Mouse (Mus musculus): ENCODE measurements around the gene Fibcd1. TPM values are rescaled to one million over a fixed set of nuclear protein-coding genes. Genes with fewer than 3 reads are reported as not detected.
A peak's percentile ranks its signal among the peaks of the same experiment; 100 is the strongest.

The Fibcd1 gene
- total RNA-seq, 2 experiments from 2014 or later, result 115 to 137 TPM

- DNase-seq (ENCODE audit: extremely low spot score in 1 of 2, low spot score in 1 of 2), result no peak
Observed at GRCm38 (mm10) chr2:31862919-31863318, 17.1 kb upstream of the Fibcd1 start.

GRCm38 (mm10) chr2:31858500-31858899 is 12.7 kb upstream of the Fibcd1 start:
- DNase-seq (ENCODE audit: extremely low spot score in 1 of 2, low spot score in 1 of 2), result no peak

- no peak for DNase-seq (ENCODE audit: extremely low spot score in 1 of 2, low spot score in 1 of 2)
Observed at GRCm38 (mm10) chr2:31857180-31857579, 11.4 kb upstream of the Fibcd1 start.

GRCm38 (mm10) chr2:31855991-31856390 is 10.2 kb upstream of the Fibcd1 start:
- no peak for DNase-seq (ENCODE audit: extremely low spot score in 1 of 2, low spot score in 1 of 2)

GRCm38 (mm10) chr2:31850141-31850540 is 4.3 kb upstream of the Fibcd1 start:
- no peak for DNase-seq (ENCODE audit: extremely low spot score in 1 of 2, low spot score in 1 of 2)

- no peak for DNase-seq (ENCODE audit: extremely low spot score in 1 of 2, low spot score in 1 of 2)
Observed at GRCm38 (mm10) chr2:31847908-31848307, 2.1 kb upstream of the Fibcd1 start.

- DNase-seq (ENCODE audit: extremely low spot score in 1 of 2, low spot score in 1 of 2), result no peak
Observed at GRCm38 (mm10) chr2:31846692-31847660, 1.2 kb upstream of the Fibcd1 start.

- DNase-seq (ENCODE audit: extremely low spot score in 1 of 2, low spot score in 1 of 2), result no peak
Observed at GRCm38 (mm10) chr2:31845512-31845895, 301 bp downstream of the Fibcd1 start.

- DNase-seq (ENCODE audit: extremely low spot score in 1 of 2, low spot score in 1 of 2), result no peak
Observed at GRCm38 (mm10) chr2:31844729-31845136, 1.1 kb downstream of the Fibcd1 start.

GRCm38 (mm10) chr2:31838868-31839267 is 6.9 kb downstream of the Fibcd1 start:
- DNase-seq (ENCODE audit: extremely low spot score in 1 of 2, low spot score in 1 of 2), result no peak

GRCm38 (mm10) chr2:31836985-31837384 is 8.8 kb downstream of the Fibcd1 start:
- DNase-seq (ENCODE audit: extremely low spot score in 1 of 2, low spot score in 1 of 2), result no peak

GRCm38 (mm10) chr2:31836091-31836490 is 9.7 kb downstream of the Fibcd1 start:
- DNase-seq (ENCODE audit: extremely low spot score in 1 of 2, low spot score in 1 of 2), result no peak

- no peak for DNase-seq (ENCODE audit: extremely low spot score in 1 of 2, low spot score in 1 of 2)
Observed at GRCm38 (mm10) chr2:31828311-31828825, 17.4 kb downstream of the Fibcd1 start.

GRCm38 (mm10) chr2:31827877-31828276 is 17.9 kb downstream of the Fibcd1 start:
- DNase-seq (ENCODE audit: extremely low spot score in 1 of 2, low spot score in 1 of 2), result peak; percentile 72 to 82

- DNase-seq (ENCODE audit: extremely low spot score in 1 of 2, low spot score in 1 of 2), result no peak
Observed at GRCm38 (mm10) chr2:31826094-31827085, 19.4 kb downstream of the Fibcd1 start.

GRCm38 (mm10) chr2:31825469-31825911 is 20.3 kb downstream of the Fibcd1 start:
- DNase-seq (ENCODE audit: extremely low spot score in 1 of 2, low spot score in 1 of 2), result no peak

- peak in 1 of 2 experiments; percentile 59 for DNase-seq (ENCODE audit: extremely low spot score in 1 of 2, low spot score in 1 of 2)
Observed at GRCm38 (mm10) chr2:31823933-31824730, 21.7 kb downstream of the Fibcd1 start.

GRCm38 (mm10) chr2:31822524-31823371 is 23.1 kb downstream of the Fibcd1 start:
- peak; percentile 57 to 62 for DNase-seq (ENCODE audit: extremely low spot score in 1 of 2, low spot score in 1 of 2)

- DNase-seq (ENCODE audit: extremely low spot score in 1 of 2, low spot score in 1 of 2), result peak in 1 of 2 experiments; percentile 72
Observed at GRCm38 (mm10) chr2:31815367-31815766, 30.4 kb downstream of the Fibcd1 start.
